Mouse (Mus musculus): ENCODE measurements around the gene Dsn1. TPM values are rescaled to one million over a fixed set of nuclear protein-coding genes. Genes with fewer than 3 reads are reported as not detected.

The Dsn1 gene
- polyA plus RNA-seq (2015; fragmentation: Nextera tagmentation; extraction: Ambion mirVana) = 9.9 and 10.3 TPM in 2 replicates

GRCm38 (mm10) chr2:157006511-157007233, at the start of gene Dsn1:
TSS of gene Dsn1 (minus strand) at chr2:157007154.
- Histone ChIP-seq H3K9ac (peak within 1 kb of the TSS; percentile 77), H3K4me3 (peak within 1 kb of the TSS; percentile 63), H3K4me2 (peak within 1 kb of the TSS; percentile 99), H3K27me3 (no peaks in the 10 kb centered on the region), H3K9me3 (no peaks in the 10 kb centered on the region), H3K27ac (replicated peaks) (peak within 1 kb of the TSS; percentile 75), H3K36me3 (peaks cover 2% of the 10 kb centered on the region; the same call in 1 of the 2 replicates), H3K4me1 (replicated peaks) (peaks cover 17% of the 10 kb centered on the region)
- ATAC-seq (ENCODE audit: low read depth) = peak; percentile 90
- under 1% methylated on average over 55 of the region's 56 CpGs for WGBS

DNA sequence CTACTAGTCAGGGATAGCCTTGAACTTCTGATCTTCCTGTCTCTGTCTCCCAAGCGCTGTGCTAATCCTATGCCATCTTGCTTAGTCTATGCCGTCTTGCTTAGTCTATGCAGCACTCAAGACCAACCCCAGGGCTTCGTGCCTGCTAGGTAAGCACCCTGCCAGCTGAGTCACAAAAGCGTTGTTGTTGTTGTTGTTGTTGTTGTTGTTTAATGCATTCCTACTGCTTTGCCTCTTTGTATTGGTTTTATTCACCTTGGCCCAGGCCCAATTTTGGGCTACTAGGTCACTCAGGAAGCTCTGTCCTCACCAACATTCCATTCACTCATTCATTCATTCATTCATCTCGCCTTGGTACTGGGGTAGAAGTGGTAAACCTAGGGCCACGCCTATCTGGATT, 48.8 kb upstream of the Dsn1 start:
- Histone ChIP-seq H3K9me3 (no peaks in the 10 kb centered on the region), H3K27me3 (no peaks in the 10 kb centered on the region), H3K27ac (replicated peaks) (no peak overlapping the region), H3K4me1 (replicated peaks) (peaks cover 68% of the 10 kb centered on the region), H3K4me3 (no peak overlapping the region), H3K36me3 (peaks cover 76% of the 10 kb centered on the region), H3K9ac (no peak overlapping the region), H3K4me2 (no peak overlapping the region)
- WGBS = 94% methylated on average over 6 of the region's 6 CpGs
- ATAC-seq (ENCODE audit: low read depth) = no peak

DNA sequence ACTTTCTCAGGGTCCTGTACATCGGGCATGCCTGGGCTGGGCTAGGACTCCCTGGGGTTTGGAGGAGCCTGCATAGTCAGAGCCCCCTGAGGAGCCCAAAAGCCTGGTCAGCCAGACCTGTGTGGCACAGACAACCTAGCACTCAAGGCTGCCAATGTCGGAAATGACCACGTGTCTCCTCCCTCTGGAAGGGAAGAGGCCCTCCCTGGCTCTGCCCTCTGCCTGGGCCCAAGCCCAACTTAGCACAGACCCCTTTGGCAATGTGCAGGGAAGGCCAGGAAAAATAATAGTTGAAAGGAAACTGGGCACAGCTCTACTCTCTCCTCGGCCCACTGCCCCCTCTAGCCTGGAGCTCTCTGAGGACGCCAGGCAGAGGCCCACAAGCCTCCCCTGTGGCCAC, 47.9 kb upstream of the Dsn1 start:
- ATAC-seq (ENCODE audit: low read depth) = no peak
- 81% methylated on average over 5 of the region's 5 CpGs for WGBS
- Histone ChIP-seq H3K9me3 (no peaks in the 10 kb centered on the region), H3K27me3 (no peaks in the 10 kb centered on the region), H3K4me2 (no peak overlapping the region), H3K4me3 (no peak overlapping the region), H3K4me1 (replicated peaks) (peaks cover 70% of the 10 kb centered on the region), H3K27ac (replicated peaks) (peak overlapping the region; percentile 43), H3K9ac (no peak overlapping the region), H3K36me3 (peaks cover 70% of the 10 kb centered on the region)

DNA sequence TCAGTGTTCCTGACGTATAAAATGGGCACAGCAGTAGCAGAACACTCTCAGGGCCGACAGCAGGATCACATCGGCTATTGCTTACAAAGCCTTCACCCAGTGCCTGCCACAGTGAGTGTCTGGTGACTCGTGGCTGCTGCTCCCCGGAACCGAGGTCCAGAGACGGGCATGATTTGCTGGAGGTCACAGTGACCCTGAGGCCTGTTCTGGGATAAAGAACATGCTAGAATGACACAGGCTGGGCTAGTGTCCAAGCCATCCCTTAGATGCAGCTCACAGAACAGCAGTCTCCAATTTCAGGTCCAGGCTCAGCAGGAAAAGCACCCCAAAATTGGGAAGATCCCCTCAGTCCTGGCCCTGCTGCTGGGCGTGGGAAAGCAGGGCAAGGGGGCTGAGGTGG, 47.3 kb upstream of the Dsn1 start:
- 92% methylated on average over 8 of the region's 8 CpGs for WGBS
- Histone ChIP-seq H3K4me3 (no peak overlapping the region), H3K9ac (no peak overlapping the region), H3K4me1 (replicated peaks) (peaks cover 70% of the 10 kb centered on the region), H3K27ac (replicated peaks) (peak overlapping the region; percentile 43; the same call in 1 of the 2 replicates), H3K36me3 (peaks cover 66% of the 10 kb centered on the region), H3K27me3 (no peaks in the 10 kb centered on the region), H3K9me3 (no peaks in the 10 kb centered on the region), H3K4me2 (no peak overlapping the region)
- ATAC-seq (ENCODE audit: low read depth) = no peak

DNA sequence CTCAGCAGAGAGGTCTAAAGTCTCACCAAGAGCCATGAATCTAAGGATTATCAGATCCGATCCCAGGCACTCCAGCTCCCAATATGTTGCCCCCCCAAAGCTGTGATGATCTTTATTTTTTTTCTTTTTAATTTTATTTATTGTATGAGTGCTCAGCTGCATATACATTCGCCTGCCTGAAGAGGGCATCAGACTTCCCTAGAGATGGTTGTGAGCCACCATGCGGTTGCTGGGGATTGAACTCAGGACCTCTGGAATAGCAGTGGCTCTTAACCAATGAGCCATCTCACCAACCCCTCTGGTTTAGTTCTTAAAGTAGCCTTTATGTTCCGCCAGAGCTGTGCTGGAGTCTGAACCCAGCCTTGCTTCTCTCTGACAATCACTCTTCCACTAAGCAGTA, 46.8 kb upstream of the Dsn1 start:
- no peaks in the 10 kb centered on the region for H3K27me3 ChIP-seq
- WGBS = 77% methylated on average over 4 of the region's 4 CpGs
- H3K27ac ChIP-seq (replicated peaks) = no peak overlapping the region
- ATAC-seq (ENCODE audit: low read depth) = no peak
- no peak overlapping the region for H3K4me2 ChIP-seq
- H3K9ac ChIP-seq = no peak overlapping the region
- H3K9me3 ChIP-seq = no peaks in the 10 kb centered on the region
- H3K4me1 ChIP-seq (replicated peaks) = peaks cover 70% of the 10 kb centered on the region
- H3K36me3 ChIP-seq = peaks cover 67% of the 10 kb centered on the region
- H3K4me3 ChIP-seq = no peak overlapping the region

- H3K27ac ChIP-seq (replicated peaks) = no peak overlapping the region
- 94% methylated on average over 5 of the region's 5 CpGs for WGBS
- H3K27me3 ChIP-seq = no peaks in the 10 kb centered on the region
- H3K9me3 ChIP-seq = no peaks in the 10 kb centered on the region
- peaks cover 67% of the 10 kb centered on the region for H3K36me3 ChIP-seq
- no peak overlapping the region for H3K4me3 ChIP-seq
- no peak overlapping the region for H3K9ac ChIP-seq
- no peak overlapping the region for H3K4me2 ChIP-seq
- H3K4me1 ChIP-seq (replicated peaks) = peaks cover 70% of the 10 kb centered on the region
- ATAC-seq (ENCODE audit: low read depth) = no peak
These were observed 46.2 kb upstream of the Dsn1 start for GRCm38 (mm10) chr2:157053124-157053523.

DNA sequence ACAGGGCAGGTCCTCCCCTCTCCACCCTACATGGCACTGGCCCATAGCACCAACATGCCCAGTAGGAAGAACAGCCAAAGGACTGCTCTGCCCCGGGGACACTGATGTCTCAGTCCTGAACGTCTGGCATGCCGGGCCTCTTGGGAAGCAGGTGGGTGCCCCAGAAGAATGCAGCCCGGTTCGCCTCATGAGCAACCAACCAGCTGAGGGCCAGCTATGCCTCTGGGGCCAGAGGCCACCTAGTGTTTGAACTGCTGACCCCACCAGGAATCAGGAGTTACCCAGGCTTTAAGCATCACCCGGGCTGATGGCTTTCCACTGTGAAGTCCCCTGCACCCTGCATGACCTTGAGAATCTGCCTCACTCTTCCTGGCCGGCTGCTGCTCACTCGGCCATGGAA, 45.5 kb upstream of the Dsn1 start:
- Histone ChIP-seq H3K4me3 (no peak overlapping the region), H3K9me3 (no peaks in the 10 kb centered on the region), H3K4me1 (replicated peaks) (peaks cover 68% of the 10 kb centered on the region), H3K4me2 (no peak overlapping the region), H3K27ac (replicated peaks) (no peak overlapping the region), H3K9ac (no peak overlapping the region), H3K36me3 (peaks cover 63% of the 10 kb centered on the region), H3K27me3 (no peaks in the 10 kb centered on the region)
- no peak for ATAC-seq (ENCODE audit: low read depth)
- WGBS = 79% methylated on average over 8 of the region's 8 CpGs

GRCm38 (mm10) chr2:157049831-157050243, 42.9 kb upstream of the Dsn1 start:
- H3K9me3 ChIP-seq = no peaks in the 10 kb centered on the region
- H3K36me3 ChIP-seq = peaks cover 69% of the 10 kb centered on the region
- H3K9ac ChIP-seq = peak overlapping the region; percentile 6; the same call in 1 of the 2 replicates
- peak; percentile 91 for ATAC-seq (ENCODE audit: low read depth)
- H3K4me2 ChIP-seq = peak overlapping the region; percentile 33
- H3K4me3 ChIP-seq = peak overlapping the region; percentile 4; the same call in 1 of the 2 replicates
- WGBS = 28% methylated on average over 8 of the region's 8 CpGs
- peaks cover 55% of the 10 kb centered on the region for H3K4me1 ChIP-seq (replicated peaks)
- peak overlapping the region; percentile 91 for H3K27ac ChIP-seq (replicated peaks)
- H3K27me3 ChIP-seq = no peaks in the 10 kb centered on the region

- Histone ChIP-seq H3K4me2 (no peak overlapping the region), H3K36me3 (peaks cover 69% of the 10 kb centered on the region), H3K9ac (peak overlapping the region; percentile 38; the same call in 1 of the 2 replicates), H3K4me3 (no peak overlapping the region), H3K4me1 (replicated peaks) (peaks cover 50% of the 10 kb centered on the region), H3K9me3 (no peaks in the 10 kb centered on the region), H3K27ac (replicated peaks) (peak overlapping the region; percentile 91), H3K27me3 (no peaks in the 10 kb centered on the region)
- no peak for ATAC-seq (ENCODE audit: low read depth)
- WGBS = 83% methylated on average over 13 of the region's 13 CpGs
These were observed 41.6 kb upstream of the Dsn1 start for GRCm38 (mm10) chr2:157048395-157049181.

DNA sequence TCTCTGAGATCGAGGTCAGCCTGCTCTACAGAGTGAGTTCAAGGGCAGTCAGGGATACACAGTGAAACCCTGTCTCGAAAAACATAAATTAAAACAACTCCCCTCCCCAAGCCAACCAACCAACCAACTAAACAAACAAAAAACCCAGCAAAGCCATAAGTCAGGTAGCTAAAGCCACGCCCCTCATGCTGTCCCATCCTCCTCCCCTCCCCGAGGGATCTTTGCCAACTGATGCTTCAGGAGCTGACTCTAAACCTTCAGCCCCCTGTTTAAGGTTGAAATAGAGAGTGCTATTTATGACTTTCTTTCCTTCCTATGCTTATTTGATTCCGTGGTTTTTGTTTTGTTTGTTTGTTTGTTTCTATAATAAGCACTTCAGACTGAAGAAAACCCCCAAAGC, 40.0 kb upstream of the Dsn1 start:
- H3K4me1 ChIP-seq (replicated peaks) = peaks cover 43% of the 10 kb centered on the region

DNA sequence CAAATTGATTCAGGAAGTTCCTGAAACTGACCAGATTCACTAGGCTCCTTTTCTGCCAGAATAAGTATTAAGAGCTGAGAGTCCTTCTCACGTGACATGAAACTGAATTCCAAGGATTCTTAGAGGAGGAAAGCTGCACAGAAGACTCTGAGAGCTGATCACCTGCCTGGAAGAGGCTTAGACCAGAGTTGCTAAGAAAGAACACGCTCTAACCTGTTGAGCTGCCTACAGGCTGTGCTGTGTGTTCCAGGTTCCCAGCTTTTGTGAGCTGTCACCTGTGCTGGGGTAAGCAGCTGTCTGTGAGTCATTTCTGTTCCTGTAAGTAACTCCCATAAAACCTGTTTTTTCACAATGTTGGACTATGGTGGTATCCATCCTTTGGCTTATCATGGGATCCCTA, 39.0 kb upstream of the Dsn1 start:
- no peak overlapping the region for H3K4me2 ChIP-seq
- no peak overlapping the region for H3K4me3 ChIP-seq
- H3K9ac ChIP-seq = no peak overlapping the region
- peaks cover 33% of the 10 kb centered on the region for H3K4me1 ChIP-seq (replicated peaks)
- H3K9me3 ChIP-seq = no peaks in the 10 kb centered on the region
- WGBS = 99% methylated on average over 2 of the region's 2 CpGs
- no peaks in the 10 kb centered on the region for H3K27me3 ChIP-seq
- ATAC-seq (ENCODE audit: low read depth) = no peak
- H3K36me3 ChIP-seq = peaks cover 59% of the 10 kb centered on the region
- H3K27ac ChIP-seq (replicated peaks) = no peak overlapping the region

More for the DNA sequence above, 40.0 kb upstream of the Dsn1 start:
- Histone ChIP-seq H3K27me3 (no peaks in the 10 kb centered on the region), H3K4me2 (no peak overlapping the region), H3K4me3 (no peak overlapping the region), H3K36me3 (peaks cover 57% of the 10 kb centered on the region), H3K9ac (no peak overlapping the region), H3K27ac (replicated peaks) (no peak overlapping the region), H3K9me3 (no peaks in the 10 kb centered on the region)
- ATAC-seq (ENCODE audit: low read depth) = no peak
- 95% methylated on average over 5 of the region's 5 CpGs for WGBS

DNA sequence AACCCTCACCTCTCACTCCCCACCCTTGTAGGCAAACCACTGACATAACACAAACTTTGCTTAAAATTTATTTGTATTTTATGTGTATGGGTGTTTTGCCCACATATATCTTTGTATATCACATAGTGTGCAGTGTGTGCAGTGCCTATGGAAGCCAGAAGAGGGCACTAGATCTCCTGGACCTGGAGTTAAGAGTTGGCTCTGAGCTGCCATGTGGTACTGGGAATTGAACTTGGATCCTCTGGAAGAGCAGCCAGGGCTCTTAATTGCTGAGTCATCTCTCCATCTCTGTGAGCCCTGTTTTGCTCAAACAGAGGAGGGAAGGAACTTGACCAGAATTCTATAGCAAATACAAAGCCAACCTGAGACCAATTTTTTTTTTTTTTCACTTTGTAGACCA, 37.0 kb upstream of the Dsn1 start:
- Histone ChIP-seq H3K36me3 (peaks cover 70% of the 10 kb centered on the region), H3K4me1 (replicated peaks) (peaks cover 18% of the 10 kb centered on the region)
- ATAC-seq (ENCODE audit: low read depth) = no peak

More for the DNA sequence above, 37.0 kb upstream of the Dsn1 start:
- H3K4me3 ChIP-seq = no peak overlapping the region
- H3K9ac ChIP-seq = no peak overlapping the region
- no peaks in the 10 kb centered on the region for H3K9me3 ChIP-seq
- H3K27ac ChIP-seq (replicated peaks) = no peak overlapping the region
- no peaks in the 10 kb centered on the region for H3K27me3 ChIP-seq
- H3K4me2 ChIP-seq = no peak overlapping the region

Measured in neural tube, embryonic 13.5 days (tissue).